In genomic region chr5:25719390-25719789, GRCm38 (mm10) we compare ENCODE assay signal across 19 mouse cellular contexts.
"Had no signal": no experiment of that assay in that cellular context is flagged by ENCODE, and none has a peak within 500 bp of the region (broad histone marks: within the 10 kb centered on the region; RNA-seq: fewer than 3 reads in every experiment).

No protein-coding gene starts in this region.

- H3K9me3 ChIP-seq: limb, embryonic 15.5 days; midbrain, embryonic 12.5 days; midbrain, embryonic 15.5 days; neural tube, embryonic 12.5 days; neural tube, embryonic 15.5 days had no signal

- H3K4me3 ChIP-seq: left cerebral cortex, adult 2 months; limb, embryonic 12.5 days; limb, embryonic 15.5 days; midbrain, embryonic 12.5 days; midbrain, embryonic 15.5 days; neural tube, embryonic 12.5 days; neural tube, embryonic 15.5 days had no signal

- H3K36me3 ChIP-seq: limb, embryonic 12.5 days; limb, embryonic 15.5 days; midbrain, embryonic 12.5 days; midbrain, embryonic 15.5 days; neural tube, embryonic 12.5 days; neural tube, embryonic 15.5 days had no signal

- H3K4me1 ChIP-seq: limb, embryonic 12.5 days; limb, embryonic 15.5 days; midbrain, embryonic 12.5 days; midbrain, embryonic 15.5 days; neural tube, embryonic 12.5 days; neural tube, embryonic 15.5 days had no signal

- DNase-seq: kidney, adult 18-20 months; kidney, adult 9 months; kidney, postnatal 14 days; kidney, postnatal 4 days; layer of hippocampus, adult 9-11 months; liver, postnatal 0 days; right cerebral cortex, postnatal 25 days; thymus, adult 2 months; thymus, postnatal 14 days; thymus, postnatal 4 days had no signal

- H3K27ac ChIP-seq: left cerebral cortex, adult 2 months; limb, embryonic 12.5 days; limb, embryonic 15.5 days; liver, embryonic 14.5 days; macrophage; midbrain, embryonic 12.5 days; midbrain, embryonic 15.5 days; neural tube, embryonic 12.5 days; neural tube, embryonic 15.5 days had no signal

- H3K27me3 ChIP-seq: limb, embryonic 12.5 days; limb, embryonic 15.5 days; midbrain, embryonic 12.5 days; midbrain, embryonic 15.5 days; neural tube, embryonic 12.5 days; neural tube, embryonic 15.5 days had no signal
